Mouse (Mus musculus) myocyte (in vitro differentiated cells): ENCODE measurements at regions not wholly inside any gene's neighbourhood (a gene's known extent, or its start where the extent isn't known, plus 50 kb on each side); places are given as distances from the start of the nearest gene placed in this dataset.

Experiments used
- MAX ChIP-seq: IDR thresholded peaks from one replicate; pipeline ENCODE4 v1.6.1; 2011; ENCODE audit warnings: low read depth, mild to moderate bottlenecking, control low read depth
- POLR2A ChIP-seq: IDR thresholded peaks from one replicate; pipeline ENCODE4 v1.6.1; 2011; ENCODE audit warnings: low read depth, mild to moderate bottlenecking, control low read depth, moderate library complexity; ENCODE audit not compliant: insufficient read length
- POLR2AphosphoS2 ChIP-seq: IDR thresholded peaks from one replicate; pipeline ENCODE4 v1.6.1; 2011; ENCODE audit warnings: low read depth, control low read depth; ENCODE audit not compliant: insufficient read length
- TCF12 ChIP-seq: IDR thresholded peaks from one replicate; pipeline ENCODE4 v1.6.1; 2011; ENCODE audit warnings: mild to moderate bottlenecking, control low read depth; ENCODE audit not compliant: poor library complexity, insufficient read depth, severe bottlenecking
- TCF3 ChIP-seq: IDR thresholded peaks from one replicate; pipeline ENCODE4 v1.6.1; 2011; ENCODE audit warnings: low read depth, control low read depth; ENCODE audit not compliant: insufficient read length
- USF1 ChIP-seq: IDR thresholded peaks from one replicate; pipeline ENCODE4 v1.6.1; 2011; ENCODE audit warnings: low read depth, mild to moderate bottlenecking, control low read depth, moderate library complexity

DNA sequence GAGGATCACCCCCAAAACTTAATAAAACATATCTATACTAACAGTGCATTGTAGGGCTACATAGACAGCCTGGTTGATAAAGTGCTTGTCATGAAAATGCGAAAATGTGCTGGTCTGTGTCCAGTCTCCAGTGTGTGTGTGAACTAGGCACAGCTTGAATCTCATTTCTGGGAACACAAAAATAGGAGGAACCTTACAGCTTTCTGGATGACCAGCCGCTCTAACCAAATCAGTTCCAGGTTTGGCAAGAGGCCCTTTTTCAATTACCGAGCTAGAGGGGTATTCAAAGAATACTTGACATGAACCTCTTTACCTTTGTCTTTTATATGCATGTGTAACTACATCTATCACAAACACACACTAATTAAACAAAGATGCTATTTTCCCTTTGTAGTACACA lies 390.3 kb upstream of the Hsf2 start:
- TF ChIP-seq POLR2A (no peak), MAX (no peak), POLR2AphosphoS2 (no peak), TCF3 (no peak), TCF12 (no peak), USF1 (no peak)
